Mouse (Mus musculus) embryonic fibroblast, embryonic 13.5 days (primary cell): ENCODE results near the gene Cldn3. TPM values are rescaled to one million over a fixed set of nuclear protein-coding genes. Genes with fewer than 3 reads are reported as not detected.
A peak's percentile ranks its signal among the peaks of the same experiment; 100 is the strongest.

Experiments
- H3K27ac ChIP-seq: 2 replicates; pipeline ENCODE4 v1.5.1; 2012; ENCODE audit warnings: low read length, control low read depth, inconsistent platforms; ENCODE audit not compliant: insufficient read depth
- H3K4me1 ChIP-seq: 2 replicates; pipeline ENCODE4 v1.6.1; 2011; ENCODE audit warnings: low read length; ENCODE audit not compliant: control insufficient read depth, insufficient read depth
- H3K4me3 ChIP-seq: 2 replicates; pipeline ENCODE4 v1.5.1; 2011; ENCODE audit warnings: mild to moderate bottlenecking, control low read depth, low read length; ENCODE audit not compliant: insufficient read depth
- CTCF ChIP-seq: IDR thresholded peaks from 2 replicates; pipeline ENCODE4 v1.5.1; 2011; ENCODE audit warnings: mild to moderate bottlenecking, control low read depth, low read length, moderate library complexity, borderline replicate concordance; ENCODE audit not compliant: insufficient read depth
- POLR2A ChIP-seq: IDR thresholded peaks from 2 replicates; pipeline ENCODE4 v1.6.1; 2011; ENCODE audit warnings: low read depth, mild to moderate bottlenecking, control low read depth, low read length, moderate library complexity
- polyA plus RNA-seq: library from polyadenylated mRNA; stranded (reverse); fragments of >200 nt; gene quantifications from 2 replicates; pipeline ENCODE4 v1.2.4, GENCODE M21; 2011; ENCODE audit warnings: low read depth; ENCODE audit not compliant: missing spikeins, insufficient read length

The Cldn3 gene
- polyA plus RNA-seq, 1 experiment, result not detected

GRCm38 (mm10) chr5:134976577-134977250, 9.3 kb upstream of the Cldn3 start:
- TF ChIP-seq CTCF, result no peak
- no peak for TF ChIP-seq POLR2A

GRCm38 (mm10) chr5:134977837-134978236, 8.2 kb upstream of the Cldn3 start:
- no peak for TF ChIP-seq POLR2A
- TF ChIP-seq CTCF, result no peak
- Histone ChIP-seq H3K4me3 (no peak overlapping the region), H3K4me1 (no peaks in the 10 kb centered on the region), H3K27ac (no peak overlapping the region)

More at GRCm38 (mm10) chr5:134976577-134977250, 9.3 kb upstream of the Cldn3 start:
- Histone ChIP-seq H3K4me1 (no peaks in the 10 kb centered on the region), H3K4me3 (no peak overlapping the region), H3K27ac (no peak overlapping the region)

- TF ChIP-seq POLR2A (no peak), CTCF (no peak)
- Histone ChIP-seq H3K4me1 (no peaks in the 10 kb centered on the region), H3K27ac (no peak overlapping the region), H3K4me3 (no peak overlapping the region)
Observed at GRCm38 (mm10) chr5:134981149-134981548, 4.9 kb upstream of the Cldn3 start.

DNA sequence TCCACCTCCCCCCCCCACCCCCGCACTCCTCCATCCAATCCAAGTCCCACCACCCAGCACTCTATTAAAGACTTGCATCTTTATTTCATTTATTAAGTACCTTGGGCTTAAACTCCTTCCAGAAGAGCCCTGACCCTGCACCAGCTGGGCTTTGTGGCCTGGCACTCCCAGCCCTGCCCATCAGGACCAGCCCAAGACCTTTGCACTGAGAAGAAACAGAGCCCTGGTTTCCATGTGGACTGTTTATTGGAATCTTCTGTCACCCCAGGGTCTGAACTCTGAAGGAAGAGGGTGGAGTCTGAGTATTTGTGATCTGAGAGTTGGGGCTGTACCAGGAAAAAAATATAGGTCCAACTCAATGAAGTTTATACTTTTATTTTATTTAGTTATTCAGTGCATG, 2.9 kb upstream of the Cldn3 start:
- H3K4me3 ChIP-seq, result no peak overlapping the region
- H3K27ac ChIP-seq, result no peak overlapping the region
- H3K4me1 ChIP-seq, result no peaks in the 10 kb centered on the region
- TF ChIP-seq CTCF (no peak), POLR2A (no peak)

GRCm38 (mm10) chr5:134983771-134984170, 2.2 kb upstream of the Cldn3 start:
- TF ChIP-seq CTCF, result no peak
- TF ChIP-seq POLR2A, result no peak

GRCm38 (mm10) chr5:134986298-134987268, 569 bp downstream of the Cldn3 start:
- Histone ChIP-seq H3K4me3 (0 out of 2 replicates have a peak overlapping the region, but pooled peaks have one; percentile 0), H3K27ac (no peak overlapping the region)

More at GRCm38 (mm10) chr5:134983771-134984170, 2.2 kb upstream of the Cldn3 start:
- no peak overlapping the region for H3K27ac ChIP-seq
- H3K4me3 ChIP-seq, result no peak overlapping the region
- H3K4me1 ChIP-seq, result no peaks in the 10 kb centered on the region

GRCm38 (mm10) chr5:134989166-134989565, 3.2 kb downstream of the Cldn3 start:
- Histone ChIP-seq H3K4me3 (no peak overlapping the region), H3K4me1 (0 out of 2 replicates have a peak, but pooled peaks cover 2% of the 10 kb centered on the region), H3K27ac (no peak overlapping the region)
- TF ChIP-seq POLR2A (no peak), CTCF (no peak)

More at GRCm38 (mm10) chr5:134986298-134987268, 569 bp downstream of the Cldn3 start:
- H3K4me1 ChIP-seq, result 0 out of 2 replicates have a peak, but pooled peaks cover 2% of the 10 kb centered on the region
- TF ChIP-seq CTCF (no peak), POLR2A (no peak)

DNA sequence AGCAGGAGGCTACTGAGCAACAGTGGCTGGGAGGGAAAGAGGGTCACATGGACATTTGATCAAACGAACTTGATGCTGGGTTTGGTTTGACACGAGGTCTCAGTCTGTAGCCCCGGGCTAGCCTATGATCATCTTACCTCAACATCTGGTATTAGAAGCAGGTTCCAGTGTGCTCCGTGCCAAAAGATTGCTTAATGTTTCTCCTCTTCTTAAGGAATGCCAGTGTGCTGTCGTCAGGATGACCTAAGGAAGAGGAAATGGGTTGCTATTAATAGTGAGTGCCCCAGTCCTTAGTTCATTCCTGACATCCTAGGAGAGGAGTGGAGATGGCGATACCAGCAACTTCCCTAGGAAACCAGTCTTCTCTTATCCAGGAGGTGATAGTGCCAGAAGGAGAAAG, 3.7 kb downstream of the Cldn3 start:
- no peak for TF ChIP-seq CTCF
- no peak for TF ChIP-seq POLR2A
- no peak overlapping the region for H3K4me3 ChIP-seq
- H3K27ac ChIP-seq, result no peak overlapping the region
- 0 out of 2 replicates have a peak, but pooled peaks cover 2% of the 10 kb centered on the region for H3K4me1 ChIP-seq

- H3K27ac ChIP-seq, result no peak overlapping the region
- no peak for TF ChIP-seq CTCF
- TF ChIP-seq POLR2A, result no peak
- no peak overlapping the region for H3K4me3 ChIP-seq
- H3K4me1 ChIP-seq, result 0 out of 2 replicates have a peak, but pooled peaks cover 2% of the 10 kb centered on the region
Observed at GRCm38 (mm10) chr5:134992566-134992965, 6.6 kb downstream of the Cldn3 start.

GRCm38 (mm10) chr5:134998359-134998758, 12.3 kb downstream of the Cldn3 start:
- H3K27ac ChIP-seq, result 0 out of 2 replicates have a peak overlapping the region, but pooled peaks have one; percentile 22
- TF ChIP-seq POLR2A, result no peak
- no peak for TF ChIP-seq CTCF

More at GRCm38 (mm10) chr5:134998359-134998758, 12.3 kb downstream of the Cldn3 start:
- peaks cover 3% of the 10 kb centered on the region; the same call in 1 of the 2 replicates for H3K4me1 ChIP-seq
- H3K4me3 ChIP-seq, result no peak overlapping the region
